Mouse (Mus musculus): ENCODE measurements at regions not wholly inside any gene's neighbourhood (a gene's known extent, or its start where the extent isn't known, plus 50 kb on each side); places are given as distances from the start of the nearest gene placed in this dataset.

GRCm38 (mm10) chr2:106458003-106458402 is 235.1 kb upstream of the Mpped2 start:
- no peak for DNase-seq

- no peak for DNase-seq
Measured at GRCm38 (mm10) chr2:106461021-106461420, 232.0 kb upstream of the Mpped2 start.

GRCm38 (mm10) chr2:106461490-106461889 is 231.6 kb upstream of the Mpped2 start:
- no peak for DNase-seq

- DNase-seq: no peak
Measured at GRCm38 (mm10) chr2:106461973-106462637, 231.0 kb upstream of the Mpped2 start.

DNA sequence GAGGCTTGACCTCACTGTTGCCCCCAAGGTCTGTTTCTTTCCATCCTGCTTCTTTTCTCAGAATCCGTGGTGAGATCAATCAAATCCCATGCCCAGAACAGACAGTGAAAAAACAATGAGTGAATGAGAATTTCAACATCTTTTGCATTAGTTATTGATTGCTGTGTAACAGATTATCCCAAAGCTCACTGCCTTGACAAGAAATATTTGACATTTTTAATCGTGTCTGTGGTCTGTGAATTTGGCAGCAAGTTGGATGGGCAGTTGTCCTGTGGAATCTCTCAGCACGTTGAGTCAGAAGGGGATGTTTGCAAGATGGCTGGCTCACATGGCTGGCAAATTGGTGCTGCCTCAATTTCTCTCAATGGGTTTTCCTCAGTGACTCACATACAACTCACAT is 228.0 kb upstream of the Mpped2 start:
- no peak for DNase-seq

GRCm38 (mm10) chr2:106465831-106466230 is 227.2 kb upstream of the Mpped2 start:
- DNase-seq: no peak

GRCm38 (mm10) chr2:106469196-106469595 is 223.9 kb upstream of the Mpped2 start:
- DNase-seq: no peak

DNA sequence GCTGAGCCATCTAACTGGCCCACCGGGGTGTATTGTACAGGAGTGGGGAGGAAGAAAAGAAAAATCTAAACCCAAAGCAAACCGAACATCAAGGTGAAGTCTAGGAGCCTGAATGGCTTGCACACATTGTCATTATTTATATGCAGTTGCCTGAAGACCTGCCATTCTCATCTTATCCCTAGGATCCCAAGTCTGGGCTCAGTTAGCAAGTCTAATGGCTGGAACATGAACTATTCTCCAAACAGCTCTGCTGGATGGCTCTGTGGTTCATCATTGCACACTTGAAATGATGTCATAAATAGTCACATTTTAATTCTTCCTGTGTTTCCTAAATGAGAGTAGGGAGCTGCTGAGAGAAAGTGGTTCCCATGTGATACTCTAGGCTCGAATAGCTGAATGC is 219.6 kb upstream of the Mpped2 start:
- no peak for DNase-seq

DNA sequence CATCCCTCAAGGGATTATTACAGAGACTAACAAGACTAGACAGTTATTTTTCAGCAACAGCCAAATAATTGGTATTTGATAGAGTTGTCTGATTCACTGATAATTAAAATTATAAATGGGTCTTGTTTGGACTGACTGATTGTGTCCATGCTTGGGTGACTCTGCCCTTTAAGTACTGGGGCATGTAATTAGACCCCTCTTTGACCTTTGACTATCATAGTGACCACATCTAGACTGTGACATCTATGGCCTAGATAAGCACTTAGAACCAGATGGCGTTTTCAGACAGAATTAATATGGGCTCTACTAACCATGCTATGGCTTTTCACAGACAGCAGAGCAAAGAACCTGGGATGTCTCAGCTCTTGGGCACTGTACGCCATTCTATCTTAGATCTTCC is 215.1 kb upstream of the Mpped2 start:
- no peak for DNase-seq

DNA sequence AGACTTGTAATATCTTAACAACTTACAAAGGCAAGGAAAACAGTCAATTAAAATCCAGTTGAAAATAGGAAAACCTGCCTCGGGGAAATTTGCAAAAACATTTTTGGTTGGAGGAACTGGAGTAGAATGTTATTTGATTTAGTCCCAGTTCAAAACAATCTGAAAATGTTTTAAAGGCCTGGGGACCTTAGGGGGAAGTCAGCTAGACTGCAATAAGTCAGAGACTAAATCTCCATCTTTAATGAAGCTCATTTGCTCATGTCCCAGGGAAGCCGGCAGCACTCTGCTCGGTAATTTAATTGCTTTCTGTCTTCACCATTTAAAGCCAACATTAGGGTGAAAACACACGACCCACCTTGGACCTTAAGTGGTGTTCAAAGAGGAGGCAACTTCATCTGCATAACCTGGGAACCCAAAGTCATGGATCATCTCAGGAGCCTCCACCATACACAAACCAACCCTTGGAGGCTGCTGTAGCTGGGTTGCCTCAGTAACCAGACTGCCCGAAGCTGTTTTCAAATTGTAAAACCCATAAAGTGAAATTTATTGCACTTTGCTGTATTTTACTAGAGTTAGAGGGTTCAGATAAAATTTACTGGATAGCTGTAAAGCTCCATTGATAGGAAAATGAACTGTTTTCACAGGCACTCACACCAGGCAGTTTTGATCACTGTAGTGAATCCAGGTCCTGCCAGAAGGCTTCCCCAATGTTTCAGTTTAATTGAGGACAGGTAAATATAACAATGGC is 205.6 kb upstream of the Mpped2 start:
- DNase-seq: no peak

- no peak for DNase-seq
Measured at GRCm38 (mm10) chr2:106498735-106499134, 194.3 kb upstream of the Mpped2 start.

DNA sequence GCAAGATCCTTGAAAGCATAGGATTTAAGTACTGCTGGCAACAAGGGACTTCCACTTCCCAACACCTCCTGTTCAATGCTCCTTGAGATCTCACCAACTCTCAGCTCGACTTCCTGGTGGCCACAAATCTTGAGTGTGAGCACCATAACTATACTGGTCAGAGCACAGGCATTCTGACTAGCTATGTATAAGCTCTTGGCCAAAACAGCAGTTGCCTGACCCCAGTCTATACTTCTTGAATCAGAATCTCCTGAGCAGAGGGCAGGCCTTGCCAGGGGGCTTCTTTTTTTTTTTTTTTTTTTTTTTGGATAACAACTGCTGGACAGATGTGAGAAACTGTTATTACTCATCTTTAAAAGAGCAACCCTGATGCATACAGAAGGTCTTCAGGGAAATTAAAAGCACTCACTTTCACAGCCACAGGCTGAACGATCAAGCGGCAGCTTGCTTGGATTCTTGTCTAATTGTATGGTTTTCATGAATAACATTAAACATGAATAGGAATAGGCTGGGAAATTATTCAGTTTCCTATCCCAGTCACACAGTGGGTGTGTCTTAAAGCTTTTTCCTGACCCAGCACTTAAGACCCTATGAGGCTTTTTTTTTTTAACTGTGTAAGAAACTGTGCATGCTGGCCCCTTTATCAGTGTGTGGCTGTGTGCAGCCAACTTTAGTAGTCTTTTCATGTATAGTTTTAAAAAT is 193.7 kb upstream of the Mpped2 start:
- DNase-seq: no peak

GRCm38 (mm10) chr2:106504933-106505420 is 188.1 kb upstream of the Mpped2 start:
- no peak for DNase-seq

- no peak for DNase-seq
Measured at GRCm38 (mm10) chr2:106511889-106512288, 181.2 kb upstream of the Mpped2 start.

DNA sequence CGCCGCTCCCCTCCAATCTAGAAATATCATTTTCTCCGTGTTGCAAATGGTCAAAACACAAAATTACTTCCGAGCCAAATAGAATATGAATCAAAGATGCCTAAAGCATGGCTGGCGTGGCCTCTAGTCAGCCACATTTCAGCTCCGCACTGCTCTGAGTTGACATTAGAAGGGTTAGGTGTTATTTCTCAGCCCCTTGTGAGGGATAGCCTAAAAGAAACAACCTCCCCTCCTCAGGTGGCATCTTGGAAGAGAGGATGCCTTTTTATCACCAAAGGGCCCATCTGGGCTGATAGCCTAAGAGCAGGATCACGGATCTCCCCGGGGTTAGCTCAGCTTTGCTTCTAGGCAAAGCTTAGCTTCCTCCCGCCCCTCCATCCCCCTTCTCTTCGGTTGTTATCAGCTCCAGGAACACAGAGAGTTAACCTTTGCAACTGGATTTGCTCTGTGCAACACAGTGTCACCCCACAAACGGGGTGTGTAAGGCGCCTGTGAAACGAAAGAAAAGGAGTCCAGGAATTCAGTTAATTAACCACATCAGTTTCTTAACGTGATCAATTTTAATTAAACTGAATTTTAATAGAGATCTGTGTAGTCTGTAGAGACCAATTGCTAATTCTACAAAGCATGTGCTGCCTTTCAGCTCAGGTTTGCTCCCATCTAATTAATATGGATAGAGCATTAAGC is 180.6 kb upstream of the Mpped2 start:
- no peak for DNase-seq

- no peak for DNase-seq
Measured at GRCm38 (mm10) chr2:106513025-106513386, 180.1 kb upstream of the Mpped2 start.

- no peak for DNase-seq
Measured at GRCm38 (mm10) chr2:106517224-106517623, 175.8 kb upstream of the Mpped2 start.

- no peak for DNase-seq
Measured at GRCm38 (mm10) chr2:106522961-106523360, 170.1 kb upstream of the Mpped2 start.

DNA sequence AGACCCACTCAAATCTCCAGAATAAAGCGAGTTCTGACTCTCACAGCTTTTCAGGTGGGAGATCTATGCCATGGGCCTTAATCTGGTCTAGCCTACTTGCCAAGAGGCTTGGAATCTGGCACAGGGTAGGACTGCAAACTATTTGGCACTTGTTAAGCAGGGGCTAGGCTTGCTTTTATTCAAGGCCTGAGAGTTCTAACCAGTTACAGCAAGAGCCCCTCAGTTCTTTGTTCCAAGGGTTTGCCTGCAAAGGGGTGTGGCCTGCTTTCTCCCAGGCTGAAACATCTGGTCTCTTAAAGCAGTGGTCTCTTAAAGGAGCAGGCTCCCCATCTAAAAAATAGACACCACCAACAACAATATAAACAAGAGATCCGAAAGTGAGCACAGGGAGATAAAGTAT is 166.1 kb upstream of the Mpped2 start:
- DNase-seq: no peak

GRCm38 (mm10) chr2:106529247-106529646 is 163.8 kb upstream of the Mpped2 start:
- no peak for DNase-seq

DNA sequence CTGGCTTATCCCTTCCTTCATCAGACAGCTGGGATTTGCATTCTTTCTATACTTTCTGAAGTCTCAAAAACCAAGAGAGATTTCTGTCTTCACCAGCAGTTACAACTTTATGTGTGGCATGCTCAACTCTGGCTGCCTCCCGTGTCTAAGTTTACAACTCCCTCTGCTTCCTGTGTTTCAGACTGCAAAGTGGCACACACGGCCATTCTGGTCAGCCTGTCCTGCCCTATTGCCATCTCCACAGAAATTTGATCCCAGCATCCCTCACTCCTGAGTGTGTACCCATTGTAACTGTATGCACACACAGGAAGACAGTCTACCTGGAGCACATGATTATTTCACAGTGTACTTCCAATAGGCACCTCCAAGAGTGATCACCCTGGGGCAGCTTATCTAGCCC is 163.3 kb upstream of the Mpped2 start:
- no peak for DNase-seq

DNA sequence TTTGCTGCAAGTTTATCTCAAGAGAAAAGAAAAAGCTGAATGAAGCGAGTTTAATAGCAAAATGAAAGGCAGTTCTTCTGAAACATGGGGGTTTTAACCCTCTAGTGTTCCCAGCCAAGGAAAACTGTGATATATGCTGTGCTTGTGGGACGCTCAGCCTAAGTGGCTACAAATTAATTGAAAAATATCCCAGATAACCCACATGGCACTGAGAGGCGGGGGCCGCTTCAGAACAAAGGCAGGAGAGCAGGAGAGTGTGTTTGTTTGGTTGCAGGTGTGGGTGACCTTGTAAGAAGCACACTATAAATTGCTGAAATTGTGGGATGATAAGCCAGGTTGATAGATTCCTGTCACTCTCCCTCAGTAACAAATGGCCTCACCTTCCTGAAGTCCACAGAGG is 154.7 kb upstream of the Mpped2 start:
- no peak for DNase-seq

GRCm38 (mm10) chr2:106540176-106540575 is 152.9 kb upstream of the Mpped2 start:
- DNase-seq: no peak

Measured in kidney, adult 18-20 months (tissue).